Mouse (Mus musculus) intestine, postnatal 0 days (tissue): ENCODE data around the gene Wdr4. TPM values are rescaled to one million over a fixed set of nuclear protein-coding genes. Genes with fewer than 3 reads are reported as not detected.

Source experiments
- ATAC-seq: fragments of 200-750 bp; cut with Nextera tagmentation; 2 replicates; pipeline ENCODE4 v1.8.0; 2017; ENCODE audit warnings: mild to moderate bottlenecking, moderate TSS enrichment, moderate library complexity
- H3K27ac ChIP-seq: fragments of 300-500 bp; sonication (generic); 2 replicates; pipeline ENCODE4 v1.5.1; 2014; ENCODE audit warnings: mild to moderate bottlenecking, low read depth, low read length, moderate library complexity
- H3K27me3 ChIP-seq: fragments of 300-500 bp; sonication (generic); replicated peaks from 2 replicates; pipeline ENCODE4 v1.6.1; 2014; ENCODE audit warnings: low read length, mixed read lengths; ENCODE audit not compliant: control insufficient read depth, insufficient read depth
- H3K36me3 ChIP-seq: fragments of 300-500 bp; sonication (generic); 2 replicates; pipeline ENCODE4 v1.6.1; 2014; ENCODE audit warnings: mild to moderate bottlenecking, moderate library complexity; ENCODE audit not compliant: control insufficient read depth, insufficient read depth
- H3K4me1 ChIP-seq: fragments of 300-500 bp; sonication (generic); replicated peaks from 2 replicates; pipeline ENCODE4 v1.6.1; 2014; ENCODE audit warnings: antibody characterized with exemption, low read length, mixed read lengths; ENCODE audit not compliant: control insufficient read depth, insufficient read depth
- H3K4me2 ChIP-seq: fragments of 300-500 bp; sonication (generic); replicated peaks from 2 replicates; pipeline ENCODE4 v1.6.1; 2014; ENCODE audit warnings: low read depth, mild to moderate bottlenecking, moderate library complexity
- H3K4me3 ChIP-seq: fragments of 300-500 bp; sonication (generic); 2 replicates; pipeline ENCODE4 v1.5.1; 2014; ENCODE audit warnings: low read depth, low read length
- H3K9ac ChIP-seq: fragments of 300-500 bp; sonication (generic); 2 replicates; pipeline ENCODE4 v1.6.1; 2014; ENCODE audit warnings: mild to moderate bottlenecking, low read depth, low read length
- H3K9me3 ChIP-seq: fragments of 300-500 bp; sonication (generic); 2 replicates; pipeline ENCODE4 v1.6.1; 2016; ENCODE audit warnings: mixed run types; ENCODE audit not compliant: control insufficient read depth
- CTCF ChIP-seq: sonication (generic); IDR thresholded peaks from 2 replicates; pipeline ENCODE4 v1.5.1; 2016; ENCODE audit warnings: low read depth, mild to moderate bottlenecking, control low read depth, antibody characterized with exemption, moderate library complexity
- WGBS: fragments of 180-500 bp; shearing (Covaris S2); extraction: QIAGEN DNeasy Blood & Tissue Kit; methylation state at CpG from one replicate; pipeline ENCODE4 v1.1.7; 2014; 5-methylcytosine and 5-hydroxymethylcytosine counted together
- polyA plus RNA-seq: library from polyadenylated mRNA; unstranded; fragments of >200 nt; fragmentation: Nextera tagmentation; extraction: Ambion mirVana; gene quantifications from 2 replicates; pipeline ENCODE4 v1.2.1, GENCODE M21; 2015

Gene Wdr4
- polyA plus RNA-seq, 1 experiment from 2014 or later, result 12.5 TPM

DNA sequence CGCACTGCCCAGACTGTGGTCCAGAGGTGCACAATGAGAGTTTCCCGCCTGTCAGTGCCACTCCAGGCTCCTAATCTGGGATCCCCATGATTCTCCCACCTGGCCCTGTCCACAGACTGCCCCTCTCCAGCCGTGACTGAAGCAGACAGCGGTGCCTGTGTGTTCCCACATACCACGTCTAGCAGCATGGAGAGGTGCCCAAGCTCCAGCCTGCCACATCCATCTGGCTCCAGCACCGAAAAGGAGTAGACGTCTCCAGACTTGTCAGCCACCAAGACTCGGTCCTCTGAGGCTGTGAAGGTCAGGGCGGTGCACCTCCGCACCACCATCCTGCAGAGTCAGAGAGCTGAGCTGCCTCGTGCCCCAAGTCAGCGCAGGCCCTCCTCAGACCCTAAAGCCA lies 16.4 kb downstream of the Wdr4 start:
- Histone ChIP-seq H3K4me3 (no peak overlapping the region), H3K27ac (no peak overlapping the region), H3K36me3 (peaks cover 80% of the 10 kb centered on the region), H3K4me2 (no peak overlapping the region), H3K9ac (no peak overlapping the region), H3K27me3 (no peaks in the 10 kb centered on the region), H3K4me1 (no peaks in the 10 kb centered on the region), H3K9me3 (no peaks in the 10 kb centered on the region)
- 92% methylated on average over 12 of the region's 12 CpGs for WGBS
- no peak for TF ChIP-seq CTCF
- ATAC-seq, result no peak

DNA sequence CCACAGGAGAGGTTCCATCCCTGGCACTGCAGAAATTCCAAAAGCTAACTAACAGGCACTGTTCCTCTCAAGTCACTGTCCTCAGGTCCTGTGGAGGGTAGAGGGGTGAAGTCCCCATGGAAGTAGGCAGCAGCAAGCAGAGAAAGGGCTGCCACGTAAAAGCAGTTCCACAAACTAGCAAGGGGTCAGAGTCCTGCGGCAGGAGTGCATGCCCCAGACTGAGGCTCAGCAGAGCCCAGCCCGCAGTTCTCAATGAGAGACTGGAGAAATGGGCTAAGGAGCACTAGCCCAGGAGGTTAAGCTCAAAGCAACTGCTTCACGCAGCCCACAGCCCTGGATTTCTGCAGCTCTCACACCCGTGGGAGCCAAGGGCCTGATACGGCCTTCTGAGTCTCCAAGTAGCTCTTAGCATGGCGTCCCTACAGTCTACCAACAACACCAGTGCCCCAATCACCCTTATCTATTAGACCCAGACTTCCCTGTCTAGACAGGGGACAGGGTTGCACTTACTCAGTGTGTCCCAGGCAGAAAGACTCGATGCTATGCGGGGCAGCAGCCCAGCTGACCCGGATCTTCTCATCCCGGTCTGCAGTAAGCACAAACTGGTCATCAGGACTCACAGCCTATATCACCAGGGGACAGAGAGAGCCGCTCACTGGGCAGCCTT lies 17.4 kb downstream of the Wdr4 start:
- Histone ChIP-seq H3K4me2 (no peak overlapping the region), H3K4me1 (no peaks in the 10 kb centered on the region), H3K27ac (no peak overlapping the region), H3K9ac (no peak overlapping the region), H3K4me3 (no peak overlapping the region), H3K27me3 (no peaks in the 10 kb centered on the region), H3K36me3 (peaks cover 80% of the 10 kb centered on the region), H3K9me3 (no peaks in the 10 kb centered on the region)
- no peak for TF ChIP-seq CTCF
- 77% methylated on average over 12 of the region's 12 CpGs for WGBS
- ATAC-seq, result no peak

DNA sequence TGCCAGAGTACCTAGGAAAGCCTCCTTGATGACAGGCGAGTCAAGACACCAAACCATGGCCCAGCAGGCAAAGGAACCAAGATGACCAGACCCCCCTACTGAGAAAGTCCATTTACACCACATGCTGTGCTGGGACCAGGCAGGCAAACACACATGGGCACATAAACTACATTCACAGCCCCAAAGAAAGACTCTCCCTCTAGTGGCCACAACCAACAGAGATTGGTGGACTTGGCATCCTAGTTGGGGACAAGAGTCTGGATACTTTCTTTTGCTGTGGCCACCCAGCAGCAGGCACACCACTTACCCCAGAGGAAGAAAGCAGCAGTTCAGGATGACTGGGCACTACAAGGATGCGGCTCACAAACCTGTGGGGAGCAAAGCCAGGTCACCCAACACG lies 18.9 kb downstream of the Wdr4 start:
- no peak for ATAC-seq
- WGBS, result 84% methylated on average over 3 of the region's 3 CpGs
- H3K9me3 ChIP-seq, result no peaks in the 10 kb centered on the region
- H3K4me2 ChIP-seq, result no peak overlapping the region
- H3K27me3 ChIP-seq, result no peaks in the 10 kb centered on the region
- no peaks in the 10 kb centered on the region for H3K4me1 ChIP-seq
- H3K27ac ChIP-seq, result no peak overlapping the region
- H3K36me3 ChIP-seq, result peaks cover 79% of the 10 kb centered on the region
- H3K4me3 ChIP-seq, result no peak overlapping the region
- TF ChIP-seq CTCF, result peak; percentile 55
- no peak overlapping the region for H3K9ac ChIP-seq

DNA sequence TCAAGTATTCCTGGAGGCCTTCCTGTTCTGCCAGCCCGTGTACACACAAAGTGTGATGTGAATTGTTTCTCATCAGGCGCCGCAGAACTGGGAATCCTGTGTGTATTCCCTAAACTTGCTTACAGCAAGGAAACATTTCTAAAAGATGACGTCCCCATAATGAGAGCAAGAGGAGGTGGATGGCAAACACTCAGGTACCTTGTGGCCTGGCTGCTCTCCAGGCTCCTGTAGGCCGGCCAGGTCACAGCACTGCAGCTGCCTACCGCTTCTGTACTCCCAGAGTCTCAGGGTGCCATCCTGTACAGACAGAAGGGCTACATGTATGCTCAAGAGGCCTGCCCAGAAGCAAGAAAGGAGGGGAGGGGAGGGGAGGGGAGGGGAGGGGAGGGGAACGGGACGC lies 19.4 kb downstream of the Wdr4 start:
- no peak overlapping the region for H3K4me3 ChIP-seq
- peaks cover 79% of the 10 kb centered on the region for H3K36me3 ChIP-seq
- no peaks in the 10 kb centered on the region for H3K9me3 ChIP-seq
- no peak for ATAC-seq
- no peaks in the 10 kb centered on the region for H3K27me3 ChIP-seq
- no peaks in the 10 kb centered on the region for H3K4me1 ChIP-seq
- WGBS, result 90% methylated on average over 8 of the region's 8 CpGs
- H3K27ac ChIP-seq, result no peak overlapping the region
- H3K9ac ChIP-seq, result no peak overlapping the region
- H3K4me2 ChIP-seq, result no peak overlapping the region
- no peak for TF ChIP-seq CTCF

DNA sequence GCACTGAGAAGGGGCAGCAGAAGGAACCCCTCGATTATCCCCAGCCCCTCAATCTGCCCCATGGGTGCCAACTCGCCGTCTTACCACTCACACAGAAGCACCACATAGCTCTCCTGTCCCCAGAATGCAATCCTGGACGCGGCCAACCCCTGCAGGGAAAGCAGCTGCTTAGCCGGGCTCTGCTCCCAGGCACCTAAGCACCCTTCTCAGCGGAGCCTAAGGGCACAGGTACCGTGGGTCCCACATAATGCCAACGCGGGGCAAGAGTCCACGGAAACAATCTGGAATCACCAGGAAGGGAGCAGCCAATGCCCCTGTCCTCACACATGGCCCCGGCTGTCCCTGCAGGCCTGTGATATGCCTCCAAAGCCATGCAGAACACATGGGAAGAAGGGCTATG lies 20.1 kb downstream of the Wdr4 start:
- Histone ChIP-seq H3K9ac (no peak overlapping the region), H3K9me3 (no peaks in the 10 kb centered on the region), H3K4me3 (no peak overlapping the region), H3K27me3 (no peaks in the 10 kb centered on the region), H3K4me2 (no peak overlapping the region), H3K36me3 (peaks cover 79% of the 10 kb centered on the region), H3K4me1 (no peaks in the 10 kb centered on the region), H3K27ac (no peak overlapping the region)
- no peak for TF ChIP-seq CTCF
- WGBS, result 95% methylated on average over 12 of the region's 12 CpGs
- ATAC-seq, result no peak

DNA sequence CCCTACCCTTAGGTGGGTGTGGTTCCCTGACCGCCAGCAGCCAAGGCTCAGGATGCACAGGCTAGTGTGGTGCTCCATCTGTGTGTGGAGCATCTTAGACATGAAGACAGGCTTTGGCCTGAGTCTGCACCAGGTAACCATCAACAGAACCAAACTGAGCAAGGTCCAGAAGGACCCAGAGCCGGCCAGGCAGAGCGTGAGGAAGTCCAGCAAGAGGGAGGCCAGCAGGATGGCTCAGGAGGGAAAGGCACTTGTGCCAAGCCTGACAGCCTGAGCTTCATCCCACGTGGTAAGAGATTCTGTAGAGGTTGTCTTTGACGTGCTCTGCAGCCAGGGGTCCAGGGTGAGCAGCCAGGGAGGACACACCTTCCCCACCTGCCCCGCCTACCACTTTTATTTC lies 22.1 kb downstream of the Wdr4 start:
- no peaks in the 10 kb centered on the region for H3K9me3 ChIP-seq
- H3K9ac ChIP-seq, result no peak overlapping the region
- no peak overlapping the region for H3K4me3 ChIP-seq
- no peak overlapping the region for H3K27ac ChIP-seq
- peaks cover 61% of the 10 kb centered on the region for H3K36me3 ChIP-seq
- H3K4me1 ChIP-seq, result no peaks in the 10 kb centered on the region
- no peak overlapping the region for H3K4me2 ChIP-seq
- H3K27me3 ChIP-seq, result no peaks in the 10 kb centered on the region
- WGBS, result 87% methylated on average over 6 of the region's 6 CpGs
- no peak for ATAC-seq
- TF ChIP-seq CTCF, result no peak

DNA sequence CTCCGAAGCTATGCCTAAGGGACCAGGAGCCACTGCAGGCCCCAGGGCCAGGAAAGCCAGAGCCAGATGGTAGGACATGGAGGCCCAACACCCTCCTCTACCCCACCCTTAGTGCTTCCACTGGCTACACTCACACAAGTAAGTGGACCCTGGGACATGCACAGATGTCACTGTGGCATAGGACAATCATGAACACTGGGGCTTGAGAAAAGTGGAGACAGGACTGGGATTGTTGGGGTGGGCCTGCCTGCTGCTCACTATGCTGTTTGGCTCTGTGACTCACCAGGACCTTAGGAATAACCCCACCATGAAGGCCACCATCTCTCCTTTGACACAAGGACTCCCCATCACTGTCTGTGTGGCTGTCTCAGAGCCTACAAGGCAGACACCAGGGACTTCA lies 24.8 kb downstream of the Wdr4 start:
- Histone ChIP-seq H3K9ac (no peak overlapping the region), H3K4me3 (no peak overlapping the region), H3K36me3 (peaks cover 50% of the 10 kb centered on the region), H3K27ac (no peak overlapping the region), H3K27me3 (no peaks in the 10 kb centered on the region), H3K4me1 (no peaks in the 10 kb centered on the region), H3K9me3 (no peaks in the 10 kb centered on the region), H3K4me2 (no peak overlapping the region)
- ATAC-seq, result no peak
- no peak for TF ChIP-seq CTCF
- 92% methylated on average over 1 of the region's 1 CpGs for WGBS
